Mouse (Mus musculus): Measurements from ENCODE around the gene Zfp51. TPM values are rescaled to one million over a fixed set of nuclear protein-coding genes. Genes with fewer than 3 reads are reported as not detected.

The Zfp51 gene
- 2.3 and 2.4 TPM in 2 replicates for polyA plus RNA-seq (2012; rRNA removed)

DNA sequence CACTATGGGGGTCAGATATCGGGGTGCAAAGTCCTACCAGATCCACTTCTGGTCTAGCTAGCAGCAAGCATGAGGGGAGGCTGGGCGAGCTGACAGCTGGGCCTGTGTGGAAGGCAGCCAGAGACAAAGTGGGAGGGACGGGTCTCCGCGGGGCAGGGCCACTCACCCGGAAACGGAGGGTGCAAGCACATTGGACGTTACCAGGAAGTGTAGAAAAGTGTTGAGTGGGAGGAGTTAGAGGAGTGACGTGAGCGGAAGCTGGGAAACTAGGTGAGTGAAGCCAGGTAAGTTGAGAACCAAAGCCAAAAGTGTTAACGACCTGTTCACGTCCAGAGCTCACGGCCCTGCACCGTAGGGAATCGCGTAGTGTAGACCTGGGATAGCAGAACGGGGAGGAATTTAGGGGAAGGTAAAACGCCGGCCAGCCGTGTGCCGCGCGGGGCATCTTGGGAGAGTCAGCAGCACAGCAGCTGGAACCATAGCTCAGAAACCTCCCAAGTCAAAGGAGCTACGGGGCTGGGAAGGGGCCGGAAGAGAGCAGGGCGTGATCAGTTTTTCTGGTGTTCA, at the start of gene Zfp51:
TSS of gene Zfp51 (plus strand) at position 237 of the 567 bp plus-strand sequence.

DNA sequence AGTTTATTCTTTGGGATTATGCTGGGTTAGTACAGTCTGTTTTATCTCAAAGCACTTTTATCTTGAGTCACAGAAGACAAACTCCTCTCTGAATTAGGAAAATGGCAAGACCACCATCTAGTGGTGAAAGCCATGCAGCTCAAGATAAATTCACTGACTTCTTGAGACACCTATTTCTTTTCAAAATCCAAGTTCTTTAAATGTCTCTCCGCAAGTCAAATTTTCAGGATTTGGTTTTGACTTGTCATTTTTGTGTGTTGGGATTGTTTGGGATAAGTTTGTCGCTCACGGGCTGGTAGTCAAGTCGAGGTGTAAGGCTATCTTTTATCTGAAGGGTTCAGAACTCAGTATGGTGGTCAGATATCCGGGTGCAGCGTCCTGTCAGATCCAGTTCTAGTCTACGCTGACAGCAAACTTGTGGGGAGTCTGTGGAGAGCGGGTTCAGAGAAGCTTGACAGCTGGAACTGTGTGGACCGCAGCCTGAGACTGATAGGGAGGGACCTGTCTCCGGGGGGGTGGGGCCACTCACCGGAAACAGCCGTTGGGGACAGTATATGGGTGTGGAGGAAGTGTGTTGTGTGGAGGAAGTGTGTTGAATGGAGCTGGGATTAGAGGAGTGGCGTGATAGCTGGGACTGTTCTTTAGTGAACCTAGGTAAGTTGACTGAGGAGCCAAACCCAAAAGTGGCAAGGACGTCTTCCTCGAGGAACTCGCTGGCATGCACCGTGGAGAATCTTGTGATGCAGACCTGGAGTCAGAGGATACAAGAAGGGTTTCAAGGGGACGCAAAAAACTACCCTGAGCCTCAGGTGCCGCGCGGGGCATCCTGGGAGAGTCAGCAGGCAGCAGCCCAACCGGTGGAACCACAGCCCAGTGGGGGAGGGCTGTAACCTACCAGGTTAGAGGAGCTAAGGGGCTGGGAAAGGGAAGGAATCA, 27.2 kb upstream of the Zfp51 start, which contains the start of gene Zfp54:
TSS of gene Zfp54 (plus strand) at position 564 of the 936 bp plus-strand sequence.

DNA sequence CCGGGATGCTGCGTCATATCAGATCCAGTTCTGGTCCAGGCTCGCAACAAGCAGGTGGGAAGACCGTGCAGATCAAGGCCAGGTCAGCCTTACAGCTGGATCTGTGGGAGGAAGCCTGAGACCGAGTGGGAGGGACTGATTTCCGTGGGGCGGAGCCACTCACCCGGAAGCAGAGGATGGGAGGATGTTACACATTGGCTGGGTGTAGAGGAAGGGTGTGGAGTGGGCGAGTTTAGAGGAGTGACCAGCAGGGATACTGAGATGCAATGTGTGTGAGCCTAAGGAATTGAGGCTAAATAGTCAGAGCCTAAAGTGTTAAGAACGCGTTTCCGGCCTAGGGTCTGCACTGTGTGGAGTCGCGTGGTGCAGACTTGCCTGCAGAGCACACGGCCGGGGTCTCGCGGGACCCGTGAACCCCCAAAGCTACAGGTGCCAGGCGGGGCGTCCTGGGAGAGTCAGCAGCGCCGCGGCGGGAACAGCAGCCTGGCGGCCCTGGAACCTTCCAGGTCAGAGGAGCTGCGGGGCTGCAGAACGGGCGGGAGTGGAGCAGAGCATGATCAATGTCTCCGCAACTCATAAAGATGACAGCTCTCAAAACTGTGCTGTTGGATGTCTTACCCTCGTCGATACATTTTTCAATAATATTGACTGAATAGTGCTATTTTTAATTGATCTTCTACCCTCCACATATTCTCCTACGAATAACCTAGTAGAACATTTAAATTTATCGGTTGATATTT, 38.8 kb downstream of the Zfp51 start, which contains the start of gene Zfp53:
TSS of gene Zfp53 (plus strand) at position 239 of the 740 bp plus-strand sequence.

Other genes with a start within 250 kb of the Zfp51 start
- not detected in 2 replicates for gene Vmn1r234, start 224.3 kb upstream of the Zfp51 start, polyA plus RNA-seq (2012; rRNA removed)
- not detected in 2 replicates for gene Vmn1r235, start 194.0 kb upstream of the Zfp51 start, polyA plus RNA-seq (2012; rRNA removed)
- gene Vmn1r236, start 167.4 kb upstream of the Zfp51 start, polyA plus RNA-seq (2012; rRNA removed): not detected in 2 replicates
- not detected in 2 replicates for gene Vmn1r237, start 138.5 kb upstream of the Zfp51 start, polyA plus RNA-seq (2012; rRNA removed)
- 0.28 and 0.34 TPM in 2 replicates for gene Zfp677, start 66.6 kb upstream of the Zfp51 start, polyA plus RNA-seq (2012; rRNA removed)
- gene Zfp54, start 27.1 kb upstream of the Zfp51 start, polyA plus RNA-seq (2012; rRNA removed): 1.0 and 1.1 TPM in 2 replicates
- gene Zfp53, start 38.6 kb downstream of the Zfp51 start, polyA plus RNA-seq (2012; rRNA removed): 1.6 TPM in 2 replicates
- gene Zfp52, start 85.2 kb downstream of the Zfp51 start, polyA plus RNA-seq (2012; rRNA removed): 0.53 and 0.56 TPM in 2 replicates
- gene Zfp948, start 116.6 kb downstream of the Zfp51 start, polyA plus RNA-seq (2012; rRNA removed): 2.6 and 2.9 TPM in 2 replicates
- 0.88 and 0.94 TPM in 2 replicates for gene Zfp983, start 200.2 kb downstream of the Zfp51 start, polyA plus RNA-seq (2012; rRNA removed)
- gene Gm10226, start 241.5 kb downstream of the Zfp51 start, polyA plus RNA-seq (2012; rRNA removed): 0.75 and 3.8 TPM in 2 replicates

All from liver, embryonic 18 days (tissue).